Mouse (Mus musculus): ENCODE results near the gene Proser3. TPM values are rescaled to one million over a fixed set of nuclear protein-coding genes. Genes with fewer than 3 reads are reported as not detected.

Proser3 gene
- 13.1 TPM for total RNA-seq (2023)

GRCm38 (mm10) chr7:30552102-30553020 lies at the start of gene Proser3, which contains the start of gene Hspb6:
Gene Proser3, minus strand, starts transcription at chr7:30552299.
Gene Hspb6, plus strand, starts transcription at chr7:30552178.

GRCm38 (mm10) chr7:30598786-30599185 lies 46.7 kb upstream of the Proser3 start, which contains the start of gene Zbtb32:
Gene Zbtb32, minus strand, starts transcription at chr7:30598909.

GRCm38 (mm10) chr7:30588676-30589434 lies 36.8 kb upstream of the Proser3 start, which contains the start of gene Kmt2b:
Gene Kmt2b, minus strand, starts transcription at chr7:30588726.

GRCm38 (mm10) chr7:30564970-30565571 lies 13.0 kb upstream of the Proser3 start, which contains the start of gene Igflr1:
Gene Igflr1, plus strand, starts transcription at chr7:30565427.

GRCm38 (mm10) chr7:30563117-30563905 lies 11.2 kb upstream of the Proser3 start, which contains the start of the genes U2af1l4, Gm49396 and Psenen:
Gene U2af1l4, plus strand, starts transcription at chr7:30563301.
Gene Gm49396, plus strand, starts transcription at chr7:30563344.
Gene Psenen, minus strand, starts transcription at chr7:30563627.

GRCm38 (mm10) chr7:30559443-30559954 lies 7.4 kb upstream of the Proser3 start, which contains the start of gene Lin37:
Gene Lin37, minus strand, starts transcription at chr7:30559838.

GRCm38 (mm10) chr7:30534633-30535577 lies 17.2 kb downstream of the Proser3 start, which contains the start of gene Arhgap33:
Gene Arhgap33, minus strand, starts transcription at chr7:30535060.

GRCm38 (mm10) chr7:30493401-30493931 lies 58.6 kb downstream of the Proser3 start, which contains the start of gene Prodh2:
Gene Prodh2, plus strand, starts transcription at chr7:30493622.

Other genes with a start within 250 kb of the Proser3 start
- gene Alkbh6, start 243.6 kb downstream of the Proser3 start, total RNA-seq (2023): 54.2 TPM
- gene Syne4, start 237.5 kb downstream of the Proser3 start, total RNA-seq (2023): 5.9 TPM
- gene E130208F15Rik, start 230.6 kb downstream of the Proser3 start, total RNA-seq (2023): 9.7 TPM
- 14.8 TPM for gene Sdhaf1, start 228.4 kb downstream of the Proser3 start, total RNA-seq (2023)
- not detected for gene Lrfn3, start 189.5 kb downstream of the Proser3 start, total RNA-seq (2023)
- gene Tyrobp, start 138.5 kb downstream of the Proser3 start, total RNA-seq (2023): 23.3 TPM
- gene Hcst, start 132.4 kb downstream of the Proser3 start, total RNA-seq (2023): 153 TPM
- gene Nfkbid, start 130.6 kb downstream of the Proser3 start, total RNA-seq (2023): 70.8 TPM
- 2.9 TPM for gene Aplp1, start 106.8 kb downstream of the Proser3 start, total RNA-seq (2023)
- not detected for gene Kirrel2, start 94.6 kb downstream of the Proser3 start, total RNA-seq (2023)
- not detected for gene Nphs1, start 94.0 kb downstream of the Proser3 start, total RNA-seq (2023)
- not detected for gene Prodh2, start 58.7 kb downstream of the Proser3 start, total RNA-seq (2023)
- gene Arhgap33, start 17.2 kb downstream of the Proser3 start, total RNA-seq (2023): 4.6 TPM
- 3.4 TPM for gene Hspb6, start 121 bp downstream of the Proser3 start, total RNA-seq (2023)
- gene Lin37, start 7.5 kb upstream of the Proser3 start, total RNA-seq (2023): 46.5 TPM
- 83.1 TPM for gene U2af1l4, start 11.0 kb upstream of the Proser3 start, total RNA-seq (2023)
- gene Gm49396, start 11.0 kb upstream of the Proser3 start, total RNA-seq (2023): 23.5 TPM
- 116 TPM for gene Psenen, start 11.3 kb upstream of the Proser3 start, total RNA-seq (2023)
- gene Igflr1, start 13.1 kb upstream of the Proser3 start, total RNA-seq (2023): 54.7 TPM
- 115 TPM for gene Kmt2b, start 36.4 kb upstream of the Proser3 start, total RNA-seq (2023)
- 0.59 TPM for gene Zbtb32, start 46.6 kb upstream of the Proser3 start, total RNA-seq (2023)
- gene Upk1a, start 60.5 kb upstream of the Proser3 start, total RNA-seq (2023): 0.68 TPM
- gene Cox6b1, start 73.9 kb upstream of the Proser3 start, total RNA-seq (2023): 196 TPM
- gene Etv2, start 83.6 kb upstream of the Proser3 start, total RNA-seq (2023): not detected
- gene Rbm42, start 98.0 kb upstream of the Proser3 start, total RNA-seq (2023): 105 TPM
- gene Haus5, start 112.7 kb upstream of the Proser3 start, total RNA-seq (2023): 22.8 TPM
- gene Pmis2, start 119.3 kb upstream of the Proser3 start, total RNA-seq (2023): not detected
- not detected for gene 2200002J24Rik, start 146.6 kb upstream of the Proser3 start, total RNA-seq (2023)
- not detected for gene Atp4a, start 159.9 kb upstream of the Proser3 start, total RNA-seq (2023)
- 41.1 TPM for gene Tmem147, start 177.2 kb upstream of the Proser3 start, total RNA-seq (2023)
- not detected for gene Gapdhs, start 191.4 kb upstream of the Proser3 start, total RNA-seq (2023)
- 4.5 TPM for gene Sbsn, start 199.2 kb upstream of the Proser3 start, total RNA-seq (2023)
- not detected for gene Dmkn, start 211.5 kb upstream of the Proser3 start, total RNA-seq (2023)
- not detected for gene Krtdap, start 235.6 kb upstream of the Proser3 start, total RNA-seq (2023)

Measured in CD4-positive naive resting alpha-beta T cell, adult 57 days (primary cell).